Mouse (Mus musculus) cerebellum, postnatal 14 days (tissue): Measurements from ENCODE around the gene Ttll5.
A peak's percentile ranks its signal among the peaks of the same experiment; 100 is the strongest.

ENCODE experiments used
- DNase-seq, 2 experiments: peaks; one replicate each; pipeline ENCODE4 v3.0.0; 2021; ENCODE audit warnings: mixed read lengths in 2 of 2

The Ttll5 gene

GRCm38 (mm10) chr12:86106086-86106485 is 281.6 kb downstream of the Ttll5 start:
- DNase-seq = no peak

- DNase-seq = peak; percentile 52 to 60
Observed at GRCm38 (mm10) chr12:86107645-86108044, 283.2 kb downstream of the Ttll5 start.

- DNase-seq = no peak
Observed at GRCm38 (mm10) chr12:86109531-86109930, 285.1 kb downstream of the Ttll5 start.

GRCm38 (mm10) chr12:86110637-86111036 is 286.2 kb downstream of the Ttll5 start:
- DNase-seq = peak; percentile 60 to 71
